In the genomic region with DNA sequence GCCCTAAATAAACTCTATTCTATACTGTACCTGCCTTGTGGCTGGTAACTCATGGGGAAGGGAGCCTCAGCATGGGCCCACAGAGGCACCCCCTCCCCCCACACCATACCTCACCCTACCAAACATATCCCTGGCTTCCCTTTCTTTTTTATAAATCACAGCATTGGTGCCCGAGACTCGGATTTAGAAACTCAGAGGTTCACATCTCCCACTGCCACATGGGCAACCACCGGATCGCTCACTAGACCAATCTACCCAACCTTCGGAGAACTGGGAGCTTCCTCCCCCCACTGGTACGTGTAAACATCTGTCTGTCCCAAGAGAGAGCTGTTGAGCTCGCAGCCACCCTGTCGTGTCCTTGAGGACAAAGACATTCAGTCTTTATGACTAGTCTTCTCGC, we compare ENCODE assay signal across 12 mouse cellular contexts. TPM values are rescaled to one million over a fixed set of nuclear protein-coding genes. Genes with fewer than 3 reads are reported as not detected.
DNase-seq lines count a peak whose midpoint lies in the region; ATAC-seq lines count a peak whose summit lies in the region.
"Had no signal": no experiment of that assay in that cellular context is flagged by ENCODE, and none has a peak within 500 bp of the region (broad histone marks: within the 10 kb centered on the region; RNA-seq: fewer than 3 reads in every experiment).

No protein-coding gene starts in this region.

- DNase-seq in heart, adult 8-10 months (ENCODE audit: low spot score), result no peak
- DNase-seq in layer of hippocampus, postnatal 10 days (ENCODE audit: low spot score in 2 of 2), result no peak
- DNase-seq in ovary, postnatal 36 days (ENCODE audit: low spot score), result no peak
- DNase-seq: lung, postnatal 14 days had no signal

- no peaks in the 10 kb centered on the region for H3K27me3 ChIP-seq in heart, embryonic 13.5 days (replicated peaks)
- no peaks in the 10 kb centered on the region for H3K27me3 ChIP-seq in embryonic facial prominence, embryonic 12.5 days
- H3K27me3 ChIP-seq in hindbrain, embryonic 15.5 days, result no peaks in the 10 kb centered on the region
- no peaks in the 10 kb centered on the region for H3K27me3 ChIP-seq in midbrain, embryonic 16.5 days (ENCODE audit: control insufficient read depth, insufficient read depth, low read depth, low read length)
- H3K27me3 ChIP-seq: heart, embryonic 15.5 days; stomach, embryonic 15.5 days had no signal

- H3K27ac ChIP-seq in heart, embryonic 13.5 days (replicated peaks), result no peak overlapping the region
- H3K27ac ChIP-seq in embryonic facial prominence, embryonic 12.5 days, result no peak overlapping the region
- H3K27ac ChIP-seq in hindbrain, embryonic 15.5 days (replicated peaks), result no peak overlapping the region
- H3K27ac ChIP-seq in midbrain, embryonic 16.5 days (ENCODE audit: low read length), result peak overlapping the region; percentile 75
- H3K27ac ChIP-seq: heart, embryonic 15.5 days; stomach, embryonic 15.5 days had no signal

- no peaks in the 10 kb centered on the region for H3K9me3 ChIP-seq in heart, embryonic 13.5 days
- no peaks in the 10 kb centered on the region for H3K9me3 ChIP-seq in embryonic facial prominence, embryonic 12.5 days
- no peaks in the 10 kb centered on the region for H3K9me3 ChIP-seq in hindbrain, embryonic 15.5 days
- no peaks in the 10 kb centered on the region for H3K9me3 ChIP-seq in midbrain, embryonic 16.5 days (replicated peaks; ENCODE audit: control insufficient read depth, low read length, poor library complexity, severe bottlenecking)
- H3K9me3 ChIP-seq: heart, embryonic 15.5 days; stomach, embryonic 15.5 days had no signal

- H3K4me2 ChIP-seq in heart, embryonic 13.5 days, result peak overlapping the region; percentile 86; the same call in 1 of the 2 replicates
- peak overlapping the region; percentile 71 for H3K4me2 ChIP-seq in embryonic facial prominence, embryonic 12.5 days (replicated peaks)
- H3K4me2 ChIP-seq in hindbrain, embryonic 15.5 days, result peak overlapping the region; percentile 77
- peak overlapping the region; percentile 74 for H3K4me2 ChIP-seq in midbrain, embryonic 16.5 days (ENCODE audit: low read length)

- no peak overlapping the region for H3K4me3 ChIP-seq in heart, embryonic 13.5 days
- peak overlapping the region; percentile 41 for H3K4me3 ChIP-seq in embryonic facial prominence, embryonic 12.5 days
- peak overlapping the region; percentile 47 for H3K4me3 ChIP-seq in hindbrain, embryonic 15.5 days
- peak overlapping the region; percentile 47 for H3K4me3 ChIP-seq in midbrain, embryonic 16.5 days (ENCODE audit: low read depth, low read length)

- H3K36me3 ChIP-seq in heart, embryonic 13.5 days, result no peaks in the 10 kb centered on the region
- H3K36me3 ChIP-seq in embryonic facial prominence, embryonic 12.5 days, result no peaks in the 10 kb centered on the region
- H3K36me3 ChIP-seq in hindbrain, embryonic 15.5 days, result no peaks in the 10 kb centered on the region
- H3K36me3 ChIP-seq in midbrain, embryonic 16.5 days (ENCODE audit: control insufficient read depth, insufficient read depth, low read length), result no peaks in the 10 kb centered on the region
- H3K36me3 ChIP-seq: heart, embryonic 15.5 days; stomach, embryonic 15.5 days had no signal

- WGBS in heart, embryonic 13.5 days, result 54% methylated on average over 9 of the region's 9 CpGs
- 37% methylated on average over 9 of the region's 9 CpGs for WGBS in embryonic facial prominence, embryonic 12.5 days
- WGBS in hindbrain, embryonic 15.5 days, result 33% methylated on average over 9 of the region's 9 CpGs
- 31% methylated on average over 9 of the region's 9 CpGs for whole genome bisulfite sequencing in midbrain, embryonic 16.5 days

- H3K4me1 ChIP-seq in heart, embryonic 13.5 days, result peaks cover 24% of the 10 kb centered on the region
- H3K4me1 ChIP-seq in embryonic facial prominence, embryonic 12.5 days, result peaks cover 11% of the 10 kb centered on the region
- H3K4me1 ChIP-seq in hindbrain, embryonic 15.5 days (replicated peaks), result peaks cover 27% of the 10 kb centered on the region
- peaks cover 17% of the 10 kb centered on the region for H3K4me1 ChIP-seq in midbrain, embryonic 16.5 days (ENCODE audit: control insufficient read depth, insufficient read depth, low read length)

- H3K9ac ChIP-seq in heart, embryonic 13.5 days, result 0 out of 2 replicates have a peak overlapping the region, but pooled peaks have one; percentile 80
- H3K9ac ChIP-seq in embryonic facial prominence, embryonic 12.5 days, result no peak overlapping the region
- peak overlapping the region; percentile 55; the same call in 1 of the 2 replicates for H3K9ac ChIP-seq in hindbrain, embryonic 15.5 days
- peak overlapping the region; percentile 75 for H3K9ac ChIP-seq in midbrain, embryonic 16.5 days (ENCODE audit: low read depth, low read length)

- ATAC-seq in heart, embryonic 13.5 days (ENCODE audit: extremely low read depth, insufficient number of reproducible peaks, low FRiP score, low TSS enrichment), result no peak
- ATAC-seq in embryonic facial prominence, embryonic 12.5 days (ENCODE audit: insufficient number of reproducible peaks, insufficient read depth, low FRiP score, low TSS enrichment), result no peak
- ATAC-seq in hindbrain, embryonic 15.5 days (ENCODE audit: low FRiP score, low read depth), result no peak
- no peak for ATAC-seq in midbrain, embryonic 16.5 days
- no peak for ATAC-seq in cerebellum, adult (ENCODE audit: insufficient number of reproducible peaks, low FRiP score, low TSS enrichment)

RNA-seq across cellular contexts. Expression of gene Vrk3, which starts 3.9 kb away (rescaled TPM):
- 30.7 and 34.7 TPM in 2 replicates for polyA plus RNA-seq in heart, embryonic 13.5 days (2015; fragmentation: Nextera tagmentation; extraction: Ambion mirVana)
- total RNA-seq in heart, adult 8-10 months (2022), result 10 to 100 TPM; 23.5 to 29.3 (median 27.3) TPM
- polyA plus RNA-seq in embryonic facial prominence, embryonic 12.5 days (2016; fragmentation: Nextera tagmentation; extraction: Ambion mirVana), result 36.4 and 36.7 TPM in 2 replicates
- 29.1 and 32.4 TPM in 2 replicates for polyA plus RNA-seq in hindbrain, embryonic 15.5 days (2015; fragmentation: Nextera tagmentation; extraction: Ambion mirVana)
- polyA plus RNA-seq in midbrain, embryonic 16.5 days (2015; fragmentation: Nextera tagmentation; extraction: Ambion mirVana), result 27.3 and 27.9 TPM in 2 replicates
- total RNA-seq in layer of hippocampus, postnatal 10 days (2021), result 10 to 100 TPM; 27.7 to 31.5 TPM

RNA-seq across cellular contexts. Expression of gene Zfp473, which starts 6.6 kb away (rescaled TPM):
- polyA plus RNA-seq in heart, embryonic 13.5 days (2015; fragmentation: Nextera tagmentation; extraction: Ambion mirVana), result 0.55 and 0.62 TPM in 2 replicates
- under 1 TPM in 2 of 4 experiments, not detected in 2; 0.06 to 0.09 TPM for total RNA-seq in heart, adult 8-10 months (2022)
- polyA plus RNA-seq in embryonic facial prominence, embryonic 12.5 days (2016; fragmentation: Nextera tagmentation; extraction: Ambion mirVana), result 2.3 and 2.6 TPM in 2 replicates
- polyA plus RNA-seq in hindbrain, embryonic 15.5 days (2015; fragmentation: Nextera tagmentation; extraction: Ambion mirVana), result 1.2 and 1.3 TPM in 2 replicates
- polyA plus RNA-seq in midbrain, embryonic 16.5 days (2015; fragmentation: Nextera tagmentation; extraction: Ambion mirVana), result 1.2 and 1.8 TPM in 2 replicates
- total RNA-seq in layer of hippocampus, postnatal 10 days (2021), result under 1 TPM; 0.16 to 0.53 TPM

RNA-seq across cellular contexts. Expression of gene Izumo2, which starts 35.7 kb away (rescaled TPM):
- not detected in 2 replicates for polyA plus RNA-seq in heart, embryonic 13.5 days (2015; fragmentation: Nextera tagmentation; extraction: Ambion mirVana)
- not detected for total RNA-seq in heart, adult 8-10 months (2022)
- polyA plus RNA-seq in embryonic facial prominence, embryonic 12.5 days (2016; fragmentation: Nextera tagmentation; extraction: Ambion mirVana), result not detected in 2 replicates
- not detected in 2 replicates for polyA plus RNA-seq in hindbrain, embryonic 15.5 days (2015; fragmentation: Nextera tagmentation; extraction: Ambion mirVana)
- not detected in 2 replicates for polyA plus RNA-seq in midbrain, embryonic 16.5 days (2015; fragmentation: Nextera tagmentation; extraction: Ambion mirVana)
- not detected for total RNA-seq in layer of hippocampus, postnatal 10 days (2021)
- polyA plus RNA-seq: erythroblast, embryonic 14.5 days; heart, embryonic 15.5 days; stomach, embryonic 15.5 days had no signal
